Mouse (Mus musculus) liver, embryonic 11.5 days (tissue): Measurements from ENCODE around the gene Kcnma1. TPM values are rescaled to one million over a fixed set of nuclear protein-coding genes. Genes with fewer than 3 reads are reported as not detected.

Experiments
- ATAC-seq: fragments of 200-750 bp; cut with Nextera tagmentation; replicated peaks from 2 replicates; pipeline ENCODE4 v1.8.0; 2017; ENCODE audit warnings: moderate number of reproducible peaks, mild to moderate bottlenecking, moderate TSS enrichment, moderate library complexity; ENCODE audit not compliant: low FRiP score
- DNase-seq: peaks from one replicate; pipeline ENCODE4 v3.0.0-alpha.2; 2017; ENCODE audit warnings: low spot score
- H3K27ac ChIP-seq: fragments of 300-500 bp; sonication (generic); 2 replicates; pipeline ENCODE4 v1.5.1; 2014; ENCODE audit warnings: mild to moderate bottlenecking, low read depth, low read length, control low read depth
- H3K27me3 ChIP-seq: fragments of 300-500 bp; sonication (generic); replicated peaks from 2 replicates; pipeline ENCODE4 v1.6.1; 2014; ENCODE audit warnings: low read length, mixed read lengths; ENCODE audit not compliant: control insufficient read depth, insufficient read depth
- H3K36me3 ChIP-seq: fragments of 300-500 bp; sonication (generic); 2 replicates; pipeline ENCODE4 v1.6.1; 2014; ENCODE audit warnings: mild to moderate bottlenecking, low read length, moderate library complexity, mixed read lengths; ENCODE audit not compliant: control insufficient read depth, insufficient read depth
- H3K4me1 ChIP-seq: fragments of 300-500 bp; sonication (generic); replicated peaks from 2 replicates; pipeline ENCODE4 v1.6.1; 2014; ENCODE audit warnings: low read length, mixed read lengths; ENCODE audit not compliant: control insufficient read depth, insufficient read depth
- H3K4me2 ChIP-seq: fragments of 300-500 bp; sonication (generic); 2 replicates; pipeline ENCODE4 v1.6.1; 2014; ENCODE audit warnings: mild to moderate bottlenecking, control low read depth, moderate library complexity
- H3K4me3 ChIP-seq: fragments of 300-500 bp; sonication (generic); 2 replicates; pipeline ENCODE4 v1.5.1; 2014; ENCODE audit warnings: low read depth, low read length, control low read depth
- H3K9ac ChIP-seq: fragments of 300-500 bp; sonication (generic); 2 replicates; pipeline ENCODE4 v1.6.1; 2014; ENCODE audit warnings: low read depth, low read length, control low read depth
- H3K9me3 ChIP-seq: fragments of 300-500 bp; sonication (generic); 2 replicates; pipeline ENCODE4 v1.6.1; 2016; ENCODE audit warnings: low read length, inconsistent platforms, mixed read lengths; ENCODE audit not compliant: control insufficient read depth
- WGBS: fragments of 180-500 bp; shearing (Covaris S2); extraction: QIAGEN DNeasy Blood & Tissue Kit; methylation state at CpG from one replicate; pipeline ENCODE4 v1.1.7; 2014; 5-methylcytosine and 5-hydroxymethylcytosine counted together
- polyA plus RNA-seq: library from polyadenylated mRNA; unstranded; fragments of >200 nt; fragmentation: Nextera tagmentation; extraction: Ambion mirVana; gene quantifications from 2 replicates; pipeline ENCODE4 v1.2.1, GENCODE M21; 2014

Kcnma1 gene
- polyA plus RNA-seq, 1 experiment from 2014 or later: 0.58 TPM

DNA sequence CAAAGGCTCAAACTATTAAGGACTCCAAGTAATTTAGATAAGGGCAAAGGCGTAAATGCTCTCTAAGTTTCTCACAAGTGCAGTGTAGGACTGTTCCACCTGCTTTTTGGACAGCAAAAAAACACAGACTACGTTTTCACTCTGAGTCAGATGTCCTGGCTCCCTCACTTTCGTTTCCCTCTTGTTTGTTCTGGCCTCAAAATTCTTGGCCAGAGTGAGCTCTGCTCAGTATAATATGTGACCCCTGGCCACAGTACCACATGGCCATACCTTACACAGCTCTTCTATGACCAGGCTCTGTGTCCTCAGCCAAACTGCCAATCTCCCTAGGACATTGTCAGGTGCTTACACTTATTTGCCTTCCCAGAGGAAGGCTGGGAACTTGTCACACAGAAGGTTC, 241.6 kb downstream of the Kcnma1 start:
- Histone ChIP-seq H3K9me3 (no peaks in the 10 kb centered on the region), H3K4me2 (no peak overlapping the region), H3K9ac (no peak overlapping the region), H3K4me3 (no peak overlapping the region), H3K27me3 (no peaks in the 10 kb centered on the region), H3K36me3 (no peaks in the 10 kb centered on the region), H3K27ac (no peak overlapping the region), H3K4me1 (no peaks in the 10 kb centered on the region)
- 65% methylated on average over 3 of the region's 3 CpGs for WGBS
- no peak for ATAC-seq
- DNase-seq: no peak

DNA sequence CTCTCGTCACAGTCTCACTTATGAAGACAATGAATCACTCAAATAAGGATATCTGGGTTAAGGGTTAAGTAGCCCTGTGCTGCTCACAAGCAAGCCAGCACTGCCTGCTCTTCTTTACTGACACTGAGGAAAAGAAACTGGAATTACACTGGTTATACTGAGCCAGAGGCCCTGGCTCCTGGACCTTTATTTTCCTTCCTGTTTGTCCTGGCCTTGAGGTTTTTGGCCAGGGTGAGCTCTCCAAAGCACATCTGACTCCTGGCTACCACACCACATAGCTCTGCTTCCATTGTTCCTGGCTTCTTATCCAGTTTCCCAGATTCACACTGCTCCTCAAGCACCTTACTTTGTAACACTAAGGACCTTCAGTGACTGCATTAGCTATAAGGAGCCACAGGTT, 242.5 kb downstream of the Kcnma1 start:
- H3K27ac ChIP-seq: no peak overlapping the region
- H3K4me3 ChIP-seq: no peak overlapping the region
- H3K9ac ChIP-seq: no peak overlapping the region
- H3K9me3 ChIP-seq: no peaks in the 10 kb centered on the region
- WGBS: 73% methylated on average over 1 of the region's 1 CpGs
- no peaks in the 10 kb centered on the region for H3K4me1 ChIP-seq
- H3K36me3 ChIP-seq: no peaks in the 10 kb centered on the region
- H3K27me3 ChIP-seq: no peaks in the 10 kb centered on the region
- DNase-seq (no peak), ATAC-seq (no peak)
- no peak overlapping the region for H3K4me2 ChIP-seq

DNA sequence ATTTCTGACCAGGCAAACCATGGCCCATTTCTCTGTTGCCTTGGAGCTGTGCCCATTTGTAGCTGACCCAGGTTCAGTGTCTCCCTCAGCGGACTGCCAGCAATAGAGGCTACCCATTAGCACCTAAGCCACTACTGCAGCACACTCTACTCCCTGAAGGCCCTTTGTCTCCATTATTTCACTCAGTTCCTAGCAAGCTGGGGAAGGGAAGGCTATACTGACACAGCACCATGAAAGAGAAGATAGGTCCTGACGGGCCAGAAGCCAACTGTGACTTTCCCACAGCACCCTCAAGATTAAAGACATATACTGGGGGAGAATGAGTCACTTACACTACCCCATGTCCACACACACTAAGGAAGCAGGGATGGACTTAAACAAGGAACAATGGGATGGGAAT, 251.8 kb downstream of the Kcnma1 start:
- no peak for ATAC-seq
- no peaks in the 10 kb centered on the region for H3K4me1 ChIP-seq
- no peak overlapping the region for H3K27ac ChIP-seq
- WGBS: 68% methylated on average over 2 of the region's 2 CpGs
- no peak overlapping the region for H3K9ac ChIP-seq
- no peaks in the 10 kb centered on the region for H3K9me3 ChIP-seq
- no peak for DNase-seq
- no peak overlapping the region for H3K4me2 ChIP-seq
- H3K36me3 ChIP-seq: no peaks in the 10 kb centered on the region
- H3K4me3 ChIP-seq: no peak overlapping the region
- no peaks in the 10 kb centered on the region for H3K27me3 ChIP-seq

DNA sequence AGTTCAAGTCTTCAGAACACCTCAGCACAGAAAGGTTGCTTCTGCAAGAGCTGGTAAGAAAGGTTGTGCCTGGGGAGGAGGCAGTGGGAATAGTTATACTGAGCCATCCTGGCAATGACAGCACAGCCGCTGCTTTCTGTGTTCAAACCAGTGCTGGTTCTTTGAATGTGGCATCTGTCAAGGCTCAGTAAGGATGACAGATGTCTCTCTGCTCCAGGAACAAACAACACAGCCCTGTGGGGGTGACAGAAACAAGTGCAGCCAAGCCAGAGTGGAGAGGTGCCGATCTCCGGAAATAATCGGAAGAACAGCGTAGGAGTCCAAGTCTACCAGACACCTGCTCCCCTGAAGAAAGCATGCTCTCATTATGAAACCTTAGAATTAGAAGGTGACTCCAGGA, 254.7 kb downstream of the Kcnma1 start:
- DNase-seq (no peak), ATAC-seq (no peak)
- no peak overlapping the region for H3K27ac ChIP-seq
- H3K4me1 ChIP-seq: no peaks in the 10 kb centered on the region
- H3K4me3 ChIP-seq: no peak overlapping the region
- no peak overlapping the region for H3K4me2 ChIP-seq
- 89% methylated on average over 5 of the region's 5 CpGs for WGBS
- H3K36me3 ChIP-seq: no peaks in the 10 kb centered on the region
- no peaks in the 10 kb centered on the region for H3K9me3 ChIP-seq
- no peak overlapping the region for H3K9ac ChIP-seq
- H3K27me3 ChIP-seq: no peaks in the 10 kb centered on the region

DNA sequence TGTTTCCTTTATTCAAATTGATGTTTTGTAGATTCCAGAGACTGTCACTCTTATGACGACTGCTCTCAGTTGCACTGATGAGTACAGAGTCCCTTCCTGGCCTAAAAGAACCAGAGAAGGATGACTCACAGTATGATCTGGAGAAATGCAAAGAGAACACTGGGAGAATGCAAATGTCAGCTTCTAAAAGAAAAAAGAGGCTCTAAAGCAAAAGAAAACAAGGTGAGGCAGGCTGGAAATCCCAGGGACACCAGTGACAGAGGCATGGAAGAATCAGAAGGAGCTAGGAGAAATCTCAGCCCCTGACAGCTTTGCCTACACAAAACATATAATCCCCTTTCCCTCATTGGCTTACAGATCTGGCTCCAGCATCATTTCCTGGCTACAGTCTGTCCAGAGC, 255.9 kb downstream of the Kcnma1 start:
- Histone ChIP-seq H3K27me3 (no peaks in the 10 kb centered on the region), H3K4me3 (no peak overlapping the region), H3K9me3 (no peaks in the 10 kb centered on the region), H3K4me1 (no peaks in the 10 kb centered on the region), H3K27ac (no peak overlapping the region), H3K9ac (no peak overlapping the region), H3K4me2 (no peak overlapping the region), H3K36me3 (no peaks in the 10 kb centered on the region)
- DNase-seq: no peak
- WGBS: 61% methylated on average over 1 of the region's 1 CpGs
- ATAC-seq: no peak

DNA sequence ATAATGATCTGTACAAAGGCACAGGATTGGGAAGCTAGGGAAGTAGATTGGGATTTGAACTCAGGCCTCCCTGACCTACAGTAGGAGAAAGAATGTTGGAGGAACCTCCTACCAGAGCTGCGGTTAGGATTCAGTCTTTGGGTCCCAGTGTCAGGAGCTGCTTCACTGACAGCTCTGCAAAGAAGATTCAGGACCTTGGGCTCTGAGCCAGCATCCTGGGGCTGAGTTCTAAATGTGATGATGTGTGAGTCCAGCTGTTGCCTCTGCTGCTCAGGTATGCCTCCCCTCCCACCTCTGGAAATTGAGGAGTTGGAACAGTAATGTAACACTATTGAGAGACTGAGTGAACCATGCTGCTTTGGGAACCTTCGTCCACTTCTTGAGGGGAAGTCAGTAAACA, 266.3 kb downstream of the Kcnma1 start:
- H3K4me3 ChIP-seq: no peak overlapping the region
- H3K4me1 ChIP-seq: no peaks in the 10 kb centered on the region
- ATAC-seq (no peak), DNase-seq (no peak)
- no peak overlapping the region for H3K4me2 ChIP-seq
- H3K9ac ChIP-seq: no peak overlapping the region
- no peaks in the 10 kb centered on the region for H3K9me3 ChIP-seq
- H3K36me3 ChIP-seq: no peaks in the 10 kb centered on the region
- H3K27ac ChIP-seq: no peak overlapping the region
- no peaks in the 10 kb centered on the region for H3K27me3 ChIP-seq
- 78% methylated on average over 2 of the region's 2 CpGs for WGBS

DNA sequence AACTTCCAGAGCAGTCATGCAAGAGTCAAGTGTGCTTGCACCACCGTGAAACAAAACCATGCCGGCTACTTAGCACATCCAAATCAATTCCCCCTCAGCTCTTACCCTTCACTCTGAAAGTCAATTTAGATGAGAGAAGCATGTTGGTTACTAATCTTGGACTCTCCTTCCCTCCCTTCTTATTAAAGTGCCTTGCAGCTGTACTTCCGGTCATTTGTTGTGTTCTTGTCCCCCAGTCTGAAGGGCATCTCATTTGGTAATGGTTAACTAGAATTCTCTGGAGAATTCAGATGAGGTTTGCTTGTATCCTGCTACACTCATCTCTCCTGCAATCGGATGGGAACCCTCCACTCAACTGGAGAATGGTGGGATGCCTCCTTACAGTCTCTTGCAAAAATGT, 267.3 kb downstream of the Kcnma1 start:
- no peak for DNase-seq
- H3K36me3 ChIP-seq: no peaks in the 10 kb centered on the region
- no peaks in the 10 kb centered on the region for H3K9me3 ChIP-seq
- no peaks in the 10 kb centered on the region for H3K4me1 ChIP-seq
- no peak overlapping the region for H3K9ac ChIP-seq
- H3K27me3 ChIP-seq: no peaks in the 10 kb centered on the region
- H3K27ac ChIP-seq: no peak overlapping the region
- ATAC-seq: no peak
- WGBS: 76% methylated on average over 4 of the region's 4 CpGs
- H3K4me3 ChIP-seq: no peak overlapping the region
- H3K4me2 ChIP-seq: no peak overlapping the region

DNA sequence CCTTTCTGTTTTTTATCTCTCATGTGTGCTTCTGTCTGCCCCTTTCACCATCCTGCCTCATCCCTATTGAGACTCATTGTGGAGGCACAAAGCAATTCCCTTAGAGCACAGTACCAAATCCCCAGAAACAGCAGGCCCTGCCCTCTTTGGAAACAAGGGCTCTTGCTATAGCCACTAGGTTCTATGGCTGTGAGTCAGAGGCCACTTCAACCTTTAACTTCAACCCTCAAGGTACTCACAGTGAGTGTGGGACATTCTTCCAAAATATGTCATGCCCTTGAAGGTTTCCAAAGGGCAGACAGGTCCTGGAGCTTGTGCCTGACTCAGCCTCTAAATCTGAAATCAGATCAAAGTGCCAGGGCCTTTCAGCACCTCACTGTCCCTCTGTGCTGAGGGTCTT, 272.8 kb downstream of the Kcnma1 start:
- no peaks in the 10 kb centered on the region for H3K36me3 ChIP-seq
- no peak overlapping the region for H3K4me2 ChIP-seq
- no peak for ATAC-seq
- H3K27me3 ChIP-seq: no peaks in the 10 kb centered on the region
- H3K27ac ChIP-seq: no peak overlapping the region
- no peaks in the 10 kb centered on the region for H3K4me1 ChIP-seq
- no peak overlapping the region for H3K4me3 ChIP-seq
- no peak for DNase-seq
- no peaks in the 10 kb centered on the region for H3K9me3 ChIP-seq
- no peak overlapping the region for H3K9ac ChIP-seq

DNA sequence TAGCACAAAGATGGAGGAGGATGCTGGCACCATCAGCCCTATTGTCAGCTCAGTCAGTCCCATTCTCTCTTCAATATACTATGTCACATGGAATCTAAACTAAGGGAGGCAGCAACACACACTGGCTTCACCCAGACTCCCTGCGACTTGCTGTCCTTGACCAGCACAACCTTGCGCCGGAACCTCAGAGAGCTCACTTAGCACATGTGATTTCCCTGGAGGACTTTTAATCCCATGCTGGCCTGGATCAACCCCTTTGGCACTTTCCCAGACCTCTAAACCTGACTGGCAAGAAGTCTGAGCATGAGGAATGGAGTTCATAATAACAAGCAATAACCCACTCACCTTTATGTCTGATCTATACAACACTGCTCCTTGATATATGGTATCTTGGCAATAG, 280.1 kb downstream of the Kcnma1 start:
- ATAC-seq: no peak
- Histone ChIP-seq H3K9me3 (no peaks in the 10 kb centered on the region), H3K36me3 (no peaks in the 10 kb centered on the region), H3K4me2 (no peak overlapping the region), H3K27ac (no peak overlapping the region), H3K4me3 (no peak overlapping the region), H3K4me1 (no peaks in the 10 kb centered on the region), H3K27me3 (no peaks in the 10 kb centered on the region), H3K9ac (no peak overlapping the region)
- no peak for DNase-seq
- WGBS: 88% methylated on average over 3 of the region's 3 CpGs
